Mouse (Mus musculus) megakaryocyte progenitor cell, adult 5-6 weeks (primary cell): ENCODE data around the gene Kitl. TPM values are rescaled to one million over a fixed set of nuclear protein-coding genes. Genes with fewer than 3 reads are reported as not detected.
A peak's percentile ranks its signal among the peaks of the same experiment; 100 is the strongest.

ENCODE experiments used
- ATAC-seq: replicated peaks from 2 replicates; pipeline ENCODE4 v1.8.0; 2016; ENCODE audit warnings: mild to moderate bottlenecking, moderate TSS enrichment, inconsistent platforms; ENCODE audit not compliant: poor library complexity
- total RNA-seq, 2 experiments: library from RNA; stranded (forward) in 1 of 2; stranded (reverse) in 1 of 2; fragments of 157-497, 149-512 nt in 1 of 2; fragments of 200-1000 nt in 1 of 2; gene quantifications; 2 replicates each; pipeline versions ENCODE4 v1.2.3 to v1.2.4; 2015 to 2017

Kitl gene
- total RNA-seq (2015): 0.17 TPM in 1 of 2 replicates, not detected in the other
- 0.10 TPM in 1 of 2 replicates, not detected in the other for total RNA-seq (2017)

DNA sequence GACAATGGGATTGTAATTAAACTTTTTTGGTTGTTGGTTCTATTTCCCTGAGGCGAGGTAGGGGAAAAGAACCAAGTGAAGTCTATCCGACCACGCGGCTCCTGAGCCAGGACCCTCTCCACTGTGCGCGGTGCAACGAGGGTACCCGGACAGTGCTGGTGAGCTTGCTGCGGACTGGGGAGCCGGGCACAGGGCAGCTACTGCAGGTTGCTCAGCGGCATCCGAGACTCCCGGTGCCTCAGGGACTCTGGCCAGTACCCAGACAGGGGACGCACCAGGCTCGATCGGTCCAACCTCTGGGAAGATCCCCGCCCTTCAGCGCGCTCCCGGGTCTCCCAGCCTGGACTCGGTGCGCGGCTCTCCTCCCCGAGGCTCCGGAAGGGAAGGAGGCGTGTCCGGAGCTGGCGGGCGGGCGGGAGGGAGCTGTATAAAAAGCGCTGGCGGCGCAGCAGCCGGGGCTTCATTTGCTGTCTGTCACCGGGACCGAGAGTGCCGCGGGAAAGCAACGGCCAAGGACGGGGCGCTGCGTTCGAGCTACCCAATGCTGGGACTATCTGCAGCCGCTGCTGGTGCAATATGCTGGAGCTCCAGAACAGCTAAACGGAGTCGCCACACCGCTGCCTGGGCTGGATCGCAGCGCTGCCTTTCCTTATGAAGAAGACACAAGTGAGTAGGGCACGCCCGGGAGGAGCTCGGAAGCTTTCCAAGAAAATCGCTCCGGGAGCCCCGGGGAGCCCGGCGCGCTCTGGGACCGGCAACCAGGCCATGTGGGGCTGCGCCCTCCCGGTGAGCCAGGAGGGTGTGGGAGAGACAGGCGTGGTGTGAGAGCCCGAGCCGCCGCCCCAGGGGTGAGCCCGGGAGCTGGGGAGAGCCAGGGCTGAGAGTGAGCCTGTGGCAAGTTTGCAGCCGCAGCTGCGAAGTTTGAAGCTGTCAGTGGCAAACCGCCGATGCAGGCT is at the start of gene Kitl:
Kitl (plus strand) TSS at position 261 of the 956 bp plus-strand sequence.
- peak; percentile 66 for ATAC-seq

DNA sequence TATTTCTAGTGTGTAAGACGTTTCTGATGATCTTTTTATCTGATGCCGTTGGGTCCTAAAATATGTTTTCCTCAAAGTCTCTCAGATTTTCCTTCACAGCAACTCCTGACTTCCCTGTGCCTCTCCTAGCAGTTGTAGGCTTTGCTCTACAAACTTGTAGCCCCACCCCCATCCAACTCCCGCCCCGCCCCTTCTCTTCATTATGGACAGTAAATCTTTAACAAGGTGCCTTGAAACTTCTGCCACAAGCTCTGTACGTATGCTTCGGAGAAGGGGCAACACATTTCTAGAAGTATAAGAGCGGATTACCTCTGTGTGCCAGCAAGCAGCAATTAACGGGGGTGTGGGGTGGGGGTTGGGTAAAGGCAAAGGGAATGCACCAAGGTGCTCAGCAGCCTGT is 42.6 kb upstream of the Kitl start:
- ATAC-seq: no peak

DNA sequence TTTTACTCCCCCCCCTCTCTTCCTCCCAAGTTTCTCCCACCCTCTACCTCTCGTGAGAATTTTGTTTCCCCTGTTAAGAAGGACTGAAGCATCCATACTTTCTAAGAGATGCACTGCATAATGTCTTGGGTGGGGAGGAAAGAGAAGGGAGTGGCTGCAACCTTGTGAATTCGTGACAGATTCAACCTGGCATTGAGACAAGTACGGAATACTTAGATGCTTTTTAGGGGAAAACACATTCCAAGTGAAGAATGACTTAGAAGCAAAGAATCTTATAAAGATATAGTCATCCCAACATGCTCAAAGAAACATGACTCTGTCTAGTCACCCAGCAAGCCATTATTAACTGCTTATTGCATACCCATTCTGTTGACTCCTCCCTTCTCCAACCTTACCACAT is 35.3 kb upstream of the Kitl start:
- ATAC-seq: no peak

DNA sequence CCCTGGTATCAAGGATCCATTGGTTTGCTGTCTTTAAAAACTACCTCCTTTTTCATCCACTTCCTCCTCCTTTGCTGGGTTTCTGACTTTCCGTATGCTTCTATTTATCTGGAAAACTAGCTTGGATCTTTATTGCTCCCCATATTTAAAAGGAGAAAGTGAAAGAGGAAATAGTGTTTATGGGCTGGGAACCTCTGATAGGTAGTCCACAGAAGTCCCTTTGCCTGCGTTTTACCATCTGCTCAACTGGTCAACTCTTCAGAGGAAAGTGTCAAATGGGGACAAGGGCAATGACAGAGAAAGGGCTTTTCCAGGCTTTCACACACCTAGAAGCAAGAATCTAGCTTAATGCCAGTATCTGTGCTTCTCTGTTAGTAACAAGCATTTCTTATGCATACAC is 34.5 kb upstream of the Kitl start:
- no peak for ATAC-seq

DNA sequence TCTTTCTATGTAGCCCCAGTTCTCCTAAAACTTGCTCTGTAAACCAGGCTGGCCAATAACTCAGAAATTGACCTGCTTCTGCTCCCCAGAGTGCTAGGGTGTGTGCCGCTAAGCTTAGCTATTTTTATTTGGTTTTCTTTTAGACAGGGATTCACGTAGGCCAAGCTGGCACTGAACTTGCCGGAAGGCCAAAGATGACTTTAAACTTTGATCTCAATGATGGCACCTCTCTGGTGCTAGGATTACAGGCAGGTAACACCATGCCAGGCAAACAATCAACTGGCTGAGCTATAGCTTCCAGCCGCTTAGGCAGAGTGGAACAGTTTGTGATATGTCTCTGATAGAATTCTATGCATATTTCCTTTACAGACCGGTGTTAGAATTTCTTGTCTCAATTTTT is 33.5 kb upstream of the Kitl start:
- ATAC-seq: no peak

DNA sequence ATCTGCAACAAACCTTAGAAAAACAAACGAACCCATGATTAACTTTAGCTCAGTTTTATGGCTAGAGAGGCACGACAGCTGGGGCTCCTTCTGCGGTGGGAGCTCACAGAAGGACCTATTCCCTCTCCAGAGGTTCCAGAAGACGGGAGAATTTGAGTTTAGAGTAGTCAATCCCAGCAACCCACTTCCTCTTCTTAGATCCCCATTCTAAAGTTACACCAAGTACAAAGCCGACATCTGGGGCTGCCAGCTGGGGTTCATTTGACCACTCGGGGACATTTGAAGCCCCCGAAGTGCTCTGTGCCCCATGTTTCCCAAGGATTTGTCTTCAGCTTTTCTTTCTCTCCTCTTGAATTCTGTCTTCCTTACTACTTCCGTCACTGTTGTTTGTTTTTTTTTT is 28.7 kb upstream of the Kitl start:
- ATAC-seq: peak; percentile 70

DNA sequence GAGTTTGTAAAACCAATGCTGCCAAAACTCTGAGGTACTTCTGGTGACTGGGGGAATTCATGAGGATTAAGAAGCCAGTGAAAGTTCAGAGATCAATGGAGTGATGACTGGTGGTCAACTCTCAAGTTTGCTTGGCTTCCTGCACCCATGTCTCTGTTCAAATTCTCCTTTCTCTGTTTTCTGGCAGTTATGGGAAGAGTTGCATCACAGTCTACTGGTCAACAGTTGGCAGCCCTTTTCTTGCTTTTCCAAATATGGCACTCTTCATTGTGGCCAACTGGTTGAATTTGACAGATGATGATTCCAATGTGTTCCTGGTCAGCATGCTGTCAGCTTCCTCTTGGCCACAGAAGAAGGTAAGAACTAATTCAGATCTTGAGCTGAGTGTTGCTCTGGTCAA is 25.7 kb upstream of the Kitl start:
- ATAC-seq: no peak

DNA sequence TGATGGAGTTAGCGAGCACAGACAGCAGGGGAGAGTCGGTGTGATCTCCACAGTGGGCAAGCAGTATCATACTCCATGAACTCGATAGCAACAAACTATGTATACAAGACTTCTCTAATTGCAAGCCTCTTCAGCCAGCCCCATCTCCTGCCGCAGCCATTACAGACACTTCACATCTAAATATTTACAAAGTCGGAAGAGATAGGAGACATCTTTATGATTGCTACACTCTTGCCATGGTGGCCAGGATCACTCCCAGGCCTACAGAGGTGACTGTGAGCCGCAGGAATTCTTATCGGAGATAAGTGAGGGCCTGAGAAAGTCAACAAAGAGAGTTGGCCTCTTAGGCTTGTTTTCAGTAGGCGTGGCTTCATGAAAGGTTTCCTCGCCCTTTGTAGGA is 23.3 kb upstream of the Kitl start:
- ATAC-seq: no peak

DNA sequence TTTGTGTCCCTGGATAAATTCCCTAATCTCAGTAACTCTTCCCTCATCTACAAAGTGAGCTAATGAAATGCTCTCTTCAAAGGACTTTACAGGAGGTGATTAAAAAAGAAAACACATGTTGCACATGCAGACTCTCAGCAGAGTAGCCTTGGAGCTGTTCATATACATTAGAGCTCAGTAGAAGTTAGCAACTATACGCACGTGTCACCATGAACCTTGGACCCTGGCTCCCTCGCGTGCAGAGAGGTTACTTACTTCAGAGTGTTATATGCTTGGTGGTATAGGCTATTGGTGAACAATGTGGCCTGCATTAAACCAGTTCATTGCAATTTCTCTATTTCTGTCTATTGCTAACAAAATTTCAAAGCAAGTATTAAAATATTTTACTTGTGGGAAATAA is 14.0 kb upstream of the Kitl start:
- no peak for ATAC-seq

DNA sequence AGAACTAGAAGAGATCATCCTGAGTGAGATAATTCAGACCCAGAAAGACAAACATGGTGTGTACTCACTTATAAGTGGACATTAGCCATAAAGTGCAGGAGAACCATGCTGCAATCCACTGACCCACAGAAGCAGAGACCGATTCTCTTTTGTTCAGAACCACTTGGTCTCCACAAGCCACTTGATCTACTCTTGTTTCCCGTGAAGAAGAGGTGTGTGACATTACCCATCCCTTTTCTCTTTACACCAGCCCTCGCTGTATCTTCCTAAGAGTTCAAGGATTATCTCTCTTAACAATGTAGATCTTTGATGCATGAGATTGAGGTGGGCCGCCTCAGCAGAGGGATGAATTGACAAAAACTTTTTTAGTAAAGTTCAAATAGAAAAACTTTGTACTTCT is 11.6 kb upstream of the Kitl start:
- ATAC-seq: no peak

DNA sequence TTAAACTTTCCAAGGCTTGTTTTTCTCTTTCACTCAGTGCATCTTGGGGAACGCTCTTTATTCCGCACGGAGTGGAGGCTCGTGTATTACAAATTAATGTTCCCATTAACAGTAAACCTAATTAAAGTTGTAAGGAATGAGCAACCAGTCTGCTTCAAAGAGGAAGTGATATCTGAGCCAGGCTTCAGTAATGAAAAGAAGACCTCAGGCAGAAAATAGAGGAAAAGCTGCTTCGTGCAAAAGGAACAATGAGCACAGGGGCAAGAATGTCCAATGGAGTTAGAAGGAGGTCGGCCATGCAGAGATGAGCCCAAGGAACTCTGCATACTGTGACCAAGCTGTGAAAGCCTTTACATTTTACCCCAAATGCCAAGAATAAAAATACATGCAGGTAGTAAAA is 5.7 kb upstream of the Kitl start:
- no peak for ATAC-seq

DNA sequence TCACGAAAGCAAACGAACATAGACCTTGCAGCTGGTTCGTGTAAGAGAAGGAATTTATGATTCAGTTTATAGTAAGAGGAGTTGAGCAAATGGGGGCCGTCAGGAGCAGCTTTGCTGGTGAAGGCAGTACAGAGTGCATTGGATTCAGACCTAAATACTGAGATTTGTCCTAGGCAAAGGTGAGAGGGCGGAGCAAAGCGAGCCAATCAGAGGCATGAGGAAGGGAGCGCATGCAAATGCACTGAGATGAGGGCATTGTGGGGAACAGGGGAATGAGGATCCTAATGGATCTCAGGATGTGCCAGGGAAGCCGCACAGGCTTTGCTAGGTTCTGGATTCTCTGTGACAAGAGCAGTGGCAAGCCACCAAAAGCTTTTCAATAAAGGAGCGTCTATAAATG is 5.1 kb upstream of the Kitl start:
- no peak for ATAC-seq

DNA sequence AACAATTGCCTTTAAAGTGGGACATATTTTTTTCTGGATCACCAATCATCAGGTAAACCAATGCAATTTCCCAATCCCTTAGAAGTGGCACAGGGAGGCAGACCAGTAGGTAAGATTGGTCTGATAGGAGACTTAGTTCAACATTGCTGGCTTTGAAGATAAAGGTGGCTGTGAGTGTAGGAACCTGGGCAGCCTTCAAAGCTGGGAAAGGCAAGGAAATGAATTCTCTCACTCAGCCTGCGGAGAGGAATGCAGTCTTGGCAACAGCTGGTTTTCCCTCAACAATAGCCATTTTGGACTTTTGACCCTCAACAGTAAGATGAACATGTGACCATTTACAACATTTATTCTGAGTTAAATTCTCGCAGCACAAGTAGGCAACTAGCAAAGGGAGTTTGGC is 1.3 kb upstream of the Kitl start:
- ATAC-seq: no peak

DNA sequence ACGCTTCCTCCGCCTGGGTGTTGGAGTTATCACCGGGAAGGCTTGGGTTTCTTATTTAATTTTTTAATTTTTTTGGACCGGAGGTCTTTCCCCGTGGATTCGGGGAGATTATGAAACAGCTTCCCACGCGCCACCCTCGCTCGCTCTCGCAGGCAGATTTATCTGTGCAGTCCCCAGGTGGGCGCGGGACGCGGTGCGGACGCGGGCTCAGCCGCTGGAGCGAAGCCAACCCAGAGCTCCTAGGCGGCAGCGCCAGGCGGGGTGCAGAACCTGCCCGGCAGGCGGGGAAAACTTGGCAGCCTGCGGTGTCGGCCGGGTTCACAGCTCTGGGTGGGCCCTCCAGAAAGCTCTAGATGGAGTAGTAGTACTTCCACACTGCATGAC is 888 bp downstream of the Kitl start:
- ATAC-seq: peak; percentile 40; the same call in 1 of the 2 replicates

DNA sequence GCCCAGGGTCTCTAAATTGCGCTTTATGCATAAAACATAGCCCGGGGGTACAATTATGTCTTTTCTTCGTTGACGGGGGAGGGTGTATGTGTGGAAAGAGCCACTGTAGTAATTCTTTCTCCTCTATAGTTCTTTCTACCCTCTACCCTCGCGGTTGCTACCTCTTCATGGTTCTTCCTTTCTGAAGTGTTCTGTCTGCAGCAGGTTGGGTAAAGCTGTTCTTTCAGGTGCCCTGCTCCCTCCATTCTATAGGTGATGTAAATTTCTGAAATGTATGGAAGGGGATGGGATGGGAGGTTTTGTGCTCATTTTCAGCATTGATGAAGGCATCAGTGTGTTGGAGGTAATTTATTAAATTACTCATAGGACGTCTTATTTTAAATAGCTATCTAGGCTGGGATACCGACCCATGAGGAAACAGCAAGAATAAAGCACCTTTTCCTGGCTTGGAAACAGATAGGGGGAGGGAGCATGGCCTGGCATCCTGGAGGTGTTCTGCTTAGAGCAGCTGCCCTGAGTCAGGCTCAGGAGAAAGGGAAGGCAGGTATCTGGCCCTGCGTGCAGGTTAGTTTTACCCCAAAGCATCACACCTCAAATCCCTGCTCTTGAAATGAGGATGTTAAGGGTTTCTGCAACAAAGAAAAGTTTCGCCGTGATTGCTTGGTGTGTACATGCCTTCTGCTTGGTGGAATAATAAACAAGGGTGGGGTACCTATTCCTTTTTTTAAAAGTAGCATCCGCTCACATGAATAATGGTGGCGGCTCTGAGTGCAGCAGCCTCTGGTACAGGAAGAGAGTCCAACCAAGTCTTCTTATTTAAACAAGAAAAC is 1.7 kb downstream of the Kitl start:
- ATAC-seq: no peak

DNA sequence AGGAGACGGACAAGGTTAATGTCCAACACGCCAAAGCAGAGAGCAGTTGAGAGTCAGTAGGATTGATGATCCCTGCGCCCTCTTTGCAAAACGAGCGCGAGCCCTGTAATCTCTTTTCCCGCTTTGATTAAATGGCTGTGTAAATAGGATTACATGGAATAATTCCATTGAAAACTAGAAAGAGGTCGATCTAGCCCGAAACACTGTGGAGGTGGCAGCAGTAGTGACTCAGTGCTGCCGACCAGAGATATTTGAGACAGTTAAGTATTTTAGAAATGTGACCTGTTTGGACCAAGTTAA is 2.3 kb downstream of the Kitl start:
- ATAC-seq: no peak

DNA sequence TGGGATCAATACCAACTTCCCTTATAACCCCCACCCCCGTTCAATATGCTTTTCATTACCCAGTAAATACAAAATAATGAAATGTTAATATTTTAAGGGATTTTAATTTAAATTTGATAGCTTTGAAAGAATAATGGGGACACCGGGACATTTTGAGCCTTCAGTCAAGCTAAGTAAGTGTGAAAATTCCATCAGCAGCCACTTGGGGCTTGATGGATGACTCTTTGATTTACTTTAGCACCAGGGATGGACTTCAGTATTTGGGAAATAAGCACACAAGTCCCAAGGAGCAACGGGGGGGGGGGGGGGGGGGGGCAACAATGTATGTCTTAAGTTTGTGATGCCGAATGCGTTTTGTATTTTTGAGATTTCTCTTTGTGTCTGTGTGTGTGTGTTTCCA is 3.1 kb downstream of the Kitl start:
- no peak for ATAC-seq

DNA sequence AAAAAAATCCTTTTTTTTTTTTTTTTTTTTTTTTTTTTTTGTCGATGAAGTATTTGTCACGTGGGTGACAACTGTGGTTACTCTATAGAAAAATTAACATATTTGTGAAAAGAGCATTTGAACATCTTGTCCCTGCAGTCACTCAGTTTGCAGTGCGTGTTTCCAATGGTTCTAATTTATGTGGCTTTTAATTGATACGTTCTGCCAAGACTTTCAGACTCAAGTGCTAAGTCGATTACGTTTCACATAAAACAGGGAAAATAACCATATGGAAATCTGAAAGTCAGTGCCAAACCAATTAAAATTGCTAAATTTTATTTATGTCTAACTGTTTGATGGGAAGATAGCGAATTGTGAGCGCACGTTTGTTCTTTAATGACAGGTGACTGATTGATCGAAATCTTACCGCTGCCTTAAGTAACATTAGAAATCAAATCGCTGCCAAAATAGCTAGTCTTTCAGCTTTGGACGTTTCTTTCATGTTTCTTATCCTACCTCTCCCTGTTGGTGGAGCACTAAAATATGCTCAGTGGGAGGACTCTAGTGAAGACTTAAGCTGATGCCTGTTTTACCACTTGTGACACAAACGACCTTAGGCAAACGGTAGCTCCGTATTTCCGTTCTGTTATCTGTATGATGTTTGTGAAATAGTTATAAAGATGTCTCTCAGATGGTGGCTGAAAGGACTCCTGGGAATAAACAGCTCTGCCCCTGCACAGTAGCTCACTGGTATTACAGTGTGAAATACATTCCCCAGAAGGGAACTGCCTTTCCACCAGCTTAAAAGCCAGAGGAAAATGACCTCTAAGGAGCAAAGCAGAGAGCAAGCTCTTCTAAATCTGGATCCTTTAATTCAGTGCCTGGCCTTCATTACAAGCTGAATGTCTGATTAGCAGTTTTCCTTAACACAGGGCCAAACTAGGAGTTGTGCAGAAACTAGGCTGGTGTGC is 4.1 kb downstream of the Kitl start:
- ATAC-seq: no peak

DNA sequence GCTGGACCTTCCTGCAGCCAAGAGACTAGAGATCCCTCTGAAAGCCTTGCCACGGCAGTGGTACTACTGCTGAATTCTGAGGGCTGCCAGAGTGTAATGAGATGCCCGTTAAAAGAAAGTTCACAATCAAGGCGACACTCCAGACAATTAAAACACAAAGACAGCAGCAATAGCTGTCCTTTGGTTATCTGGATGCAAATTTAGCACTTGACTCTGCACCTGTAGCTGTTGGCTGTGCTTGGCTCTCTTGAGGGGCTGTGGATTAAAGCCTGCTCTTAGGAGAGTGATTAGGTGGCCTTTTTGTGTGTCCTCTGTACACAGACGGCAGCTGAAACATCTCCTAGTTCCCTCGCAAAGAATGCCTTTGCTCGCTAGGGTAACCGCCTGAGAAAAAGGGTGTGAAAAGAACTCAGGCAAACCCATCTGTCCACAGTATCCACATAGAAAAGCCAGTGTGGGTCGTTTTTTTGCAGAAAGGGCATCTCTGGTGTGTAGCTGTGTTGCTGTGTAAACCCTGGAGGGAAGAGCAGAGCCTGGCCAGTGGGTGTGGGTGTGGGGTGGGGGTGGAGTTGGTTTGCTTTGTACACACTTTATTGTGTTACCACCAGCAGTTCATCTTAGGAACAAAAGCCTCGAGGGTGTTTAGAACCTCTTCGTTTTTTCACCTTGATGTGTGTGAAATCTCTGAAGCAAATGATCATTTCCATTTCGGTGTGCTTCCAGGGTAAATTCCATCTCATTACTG is 6.8 kb downstream of the Kitl start:
- no peak for ATAC-seq

DNA sequence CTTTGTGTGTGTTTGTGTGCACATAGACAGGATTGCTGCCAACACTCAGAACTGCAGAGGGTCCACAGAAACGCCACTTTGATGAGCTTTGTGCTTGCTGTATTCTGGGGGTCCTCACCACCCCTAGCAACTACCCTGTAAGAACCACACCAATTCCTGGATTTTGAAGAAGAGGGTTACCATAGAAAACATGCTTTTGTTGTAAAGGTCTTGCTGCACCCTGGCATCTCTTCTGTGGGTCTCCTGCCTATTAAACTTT is 7.3 kb downstream of the Kitl start:
- ATAC-seq: no peak

DNA sequence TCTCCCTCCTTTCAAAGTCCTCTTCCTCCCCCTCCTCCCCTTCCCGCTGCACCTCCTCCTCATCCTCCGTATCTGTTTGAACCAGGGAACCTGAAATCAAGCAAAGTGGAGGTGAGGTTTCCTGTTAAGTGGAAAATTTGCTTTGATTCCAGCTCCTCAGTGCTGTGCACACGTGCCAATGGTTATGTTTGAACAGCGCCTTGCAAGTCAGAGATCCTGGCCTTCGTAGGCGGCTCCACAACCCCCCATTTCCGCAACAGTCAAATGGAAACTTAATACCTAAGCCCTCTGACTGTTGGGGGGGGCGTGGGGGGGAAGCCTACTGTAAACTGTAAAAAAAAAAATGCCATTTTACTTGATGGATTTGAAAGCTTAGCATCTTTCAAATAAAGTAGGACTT is 10.2 kb downstream of the Kitl start:
- ATAC-seq: no peak
